Mouse (Mus musculus): Measurements from ENCODE around the gene Zap70. TPM values are rescaled to one million over a fixed set of nuclear protein-coding genes. Genes with fewer than 3 reads are reported as not detected.

Gene Zap70
- total RNA-seq, 2 experiments from 2014 or later, result 3.2 to 3.4 TPM

DNA sequence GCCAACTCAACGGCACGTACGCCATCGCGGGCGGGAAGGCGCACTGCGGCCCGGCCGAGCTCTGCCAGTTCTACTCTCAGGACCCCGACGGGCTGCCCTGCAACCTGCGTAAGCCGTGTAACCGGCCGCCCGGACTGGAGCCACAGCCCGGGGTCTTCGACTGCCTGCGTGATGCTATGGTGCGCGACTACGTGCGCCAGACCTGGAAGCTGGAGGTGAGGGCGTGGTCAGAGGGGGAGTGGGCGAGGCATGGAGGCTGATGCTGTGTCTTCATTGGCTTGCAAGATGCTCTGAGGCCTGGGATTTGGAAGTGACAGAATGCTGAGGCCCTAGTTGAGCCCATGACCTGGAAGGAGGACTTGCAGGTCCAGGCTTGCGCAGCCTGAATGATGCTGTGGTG is 9.4 kb downstream of the Zap70 start:
- no peak for DNase-seq (ENCODE audit: extremely low spot score in 1 of 2, low spot score in 1 of 2)

DNA sequence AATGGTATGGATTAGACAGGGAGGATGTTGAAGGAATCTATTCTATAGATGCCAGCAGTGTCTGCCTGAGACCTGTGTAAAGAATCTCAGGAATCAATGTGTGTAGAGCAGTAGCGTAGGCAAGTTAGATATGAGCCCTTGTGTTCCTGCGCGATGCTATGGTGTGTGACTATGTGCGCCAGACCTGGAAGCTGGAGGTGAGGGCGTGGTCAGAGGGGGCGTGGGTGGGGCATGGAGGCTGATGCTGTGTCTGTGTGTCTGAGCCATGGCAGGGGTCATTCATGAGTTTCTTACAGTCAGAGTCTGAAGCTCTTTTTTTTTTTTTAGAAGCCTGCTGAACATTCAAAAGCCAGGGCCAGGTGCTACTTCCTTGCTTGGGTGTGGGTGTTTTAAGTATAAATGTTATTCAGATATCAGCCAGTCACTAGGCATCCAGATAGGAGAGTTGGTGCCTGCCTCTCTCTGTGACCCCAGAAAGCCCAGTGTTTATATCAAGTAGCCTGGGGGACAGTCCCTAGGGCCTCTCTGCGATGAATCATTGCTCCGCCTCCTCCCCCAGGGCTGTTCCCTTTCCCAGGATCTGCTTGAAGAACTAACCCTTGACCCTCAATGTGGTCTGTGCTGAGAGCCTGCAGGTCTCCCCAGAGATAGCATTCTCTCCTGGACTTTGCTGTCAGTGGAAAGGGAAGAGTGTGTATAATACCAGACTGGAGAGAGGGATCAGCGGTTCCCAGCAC is 10.8 kb downstream of the Zap70 start:
- DNase-seq (ENCODE audit: extremely low spot score in 1 of 2, low spot score in 1 of 2), result no peak

DNA sequence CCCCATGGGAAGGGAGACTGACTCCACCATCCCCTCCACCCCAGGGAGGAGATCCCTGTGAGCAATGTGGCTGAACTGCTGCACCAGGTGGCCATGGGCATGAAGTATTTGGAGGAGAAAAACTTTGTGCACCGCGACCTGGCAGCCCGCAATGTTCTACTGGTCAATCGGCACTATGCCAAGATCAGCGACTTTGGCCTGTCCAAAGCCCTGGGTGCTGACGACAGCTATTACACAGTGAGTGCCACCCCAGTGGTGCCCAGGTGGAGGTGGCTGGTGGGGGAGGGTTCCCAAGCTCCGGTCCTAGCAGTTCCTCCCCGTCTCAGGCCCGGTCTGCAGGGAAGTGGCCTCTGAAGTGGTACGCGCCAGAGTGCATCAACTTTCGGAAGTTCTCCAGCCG is 19.2 kb downstream of the Zap70 start:
- DNase-seq (ENCODE audit: extremely low spot score in 1 of 2, low spot score in 1 of 2), result no peak

DNA sequence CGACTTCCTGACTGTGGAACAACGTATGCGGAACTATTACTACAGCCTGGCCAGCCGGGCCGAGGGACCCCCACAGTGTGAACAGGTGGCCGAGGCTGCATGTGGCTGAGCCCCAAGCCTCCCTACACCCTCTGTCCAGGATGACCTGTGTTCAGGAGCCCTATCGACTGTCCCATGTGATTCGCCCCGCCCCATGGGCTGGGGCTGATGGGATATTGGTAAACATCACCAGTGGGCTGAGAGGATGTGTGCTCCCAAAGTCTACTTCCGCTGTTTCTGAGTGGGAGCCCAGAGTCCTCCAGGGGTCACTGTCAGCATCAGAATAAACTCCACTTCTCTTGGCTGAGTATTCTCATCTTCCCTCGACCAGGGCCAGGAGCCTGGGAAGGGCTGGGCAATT is 20.9 kb downstream of the Zap70 start:
- no peak for DNase-seq (ENCODE audit: extremely low spot score in 1 of 2, low spot score in 1 of 2)

DNA sequence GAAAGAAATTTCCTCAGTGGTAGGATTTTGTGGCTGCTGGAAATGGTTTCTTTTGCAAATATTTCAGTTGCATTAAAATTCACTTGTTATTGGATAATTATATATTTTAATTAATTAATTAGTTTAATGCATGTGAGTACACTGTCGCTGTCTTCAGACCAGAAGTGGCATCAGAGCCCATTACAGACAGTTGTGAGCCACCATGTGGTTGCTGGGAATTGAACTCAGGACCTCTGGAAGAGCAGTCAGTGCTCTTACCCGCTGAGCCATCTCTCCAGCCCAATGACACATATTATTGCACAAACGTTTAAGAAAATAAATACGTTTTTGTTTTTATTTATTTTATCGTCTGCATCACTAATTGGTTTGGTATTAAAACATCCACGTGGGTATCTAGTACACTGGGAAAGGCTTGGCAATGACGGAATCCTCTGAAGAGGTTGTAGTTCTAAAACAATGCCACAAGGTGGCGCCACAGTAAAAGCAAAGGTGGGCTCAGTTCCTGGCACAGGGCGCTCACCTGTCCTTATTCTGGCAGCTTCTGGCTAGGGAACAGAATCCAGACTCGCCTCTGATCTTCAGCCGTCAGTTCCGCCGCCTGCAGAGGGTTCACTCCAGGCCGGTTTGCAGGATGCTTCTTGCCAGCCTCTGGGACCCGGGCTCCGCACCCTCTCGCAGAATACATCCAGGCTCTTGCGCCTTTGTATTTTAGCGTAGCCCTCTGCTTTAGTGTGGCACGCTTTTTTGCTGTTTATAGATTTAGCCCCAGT is 23.0 kb downstream of the Zap70 start:
- DNase-seq (ENCODE audit: extremely low spot score in 1 of 2, low spot score in 1 of 2), result peak; percentile 70 to 88

DNA sequence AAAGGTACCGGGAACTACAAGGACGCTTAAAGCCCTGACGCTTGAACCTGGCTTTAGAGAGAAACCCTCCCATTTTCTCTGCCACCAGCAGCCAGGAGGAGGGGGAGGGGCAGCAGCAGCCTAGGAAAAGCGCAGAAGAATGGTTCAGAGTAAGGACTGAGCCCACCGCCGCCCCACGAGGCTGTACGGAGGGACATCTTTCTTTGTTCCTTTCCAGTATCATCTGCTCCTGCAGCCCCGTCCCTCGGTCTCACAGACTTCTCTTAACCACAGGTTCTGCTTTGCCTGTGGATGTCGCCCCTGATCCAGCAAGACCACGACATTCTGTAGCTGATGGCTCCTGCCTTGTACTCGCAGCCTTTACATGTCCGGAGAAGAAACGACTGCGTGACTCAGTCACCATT is 23.6 kb downstream of the Zap70 start:
- peak; percentile 44 to 48 for DNase-seq (ENCODE audit: extremely low spot score in 1 of 2, low spot score in 1 of 2)

DNA sequence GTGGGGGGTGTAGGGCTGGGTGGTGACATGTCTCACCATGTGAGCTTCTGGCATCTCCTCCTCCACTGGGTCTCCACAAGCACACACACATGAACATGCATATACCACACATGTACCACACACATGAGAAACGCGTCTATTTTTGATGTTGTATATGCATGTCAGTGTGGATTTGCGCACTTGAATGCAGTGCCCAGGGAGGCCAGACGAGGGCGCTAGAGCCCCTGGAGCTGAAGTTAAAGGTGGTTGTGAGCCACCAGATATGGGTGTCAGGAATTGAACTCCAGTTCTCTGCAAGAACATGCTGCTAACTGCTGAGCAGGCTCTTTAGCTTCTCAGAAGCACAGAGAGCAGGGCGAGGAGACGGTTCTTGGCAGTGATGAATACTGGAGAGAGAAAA is 24.8 kb downstream of the Zap70 start:
- DNase-seq (ENCODE audit: extremely low spot score in 1 of 2, low spot score in 1 of 2), result no peak

DNA sequence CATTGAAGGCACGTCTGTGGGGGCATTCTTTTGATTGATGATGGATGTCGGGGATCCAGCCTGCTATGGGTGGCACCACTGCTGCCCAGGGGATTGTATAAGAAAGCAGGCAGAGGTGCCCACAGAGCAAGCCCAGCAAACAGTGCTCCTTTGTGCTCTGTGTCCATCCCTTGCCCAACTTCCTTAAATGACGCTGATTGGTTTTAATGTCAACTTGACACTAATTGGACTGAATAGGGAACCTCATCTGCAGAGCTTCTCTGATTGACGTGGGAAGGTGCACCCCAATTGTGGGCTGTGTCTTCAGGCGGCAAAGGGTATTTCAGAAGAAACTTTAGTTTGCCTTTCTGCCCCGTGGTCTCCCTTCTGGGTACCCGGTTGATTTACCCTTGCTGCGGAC is 27.8 kb downstream of the Zap70 start:
- no peak for DNase-seq (ENCODE audit: extremely low spot score in 1 of 2, low spot score in 1 of 2)

DNA sequence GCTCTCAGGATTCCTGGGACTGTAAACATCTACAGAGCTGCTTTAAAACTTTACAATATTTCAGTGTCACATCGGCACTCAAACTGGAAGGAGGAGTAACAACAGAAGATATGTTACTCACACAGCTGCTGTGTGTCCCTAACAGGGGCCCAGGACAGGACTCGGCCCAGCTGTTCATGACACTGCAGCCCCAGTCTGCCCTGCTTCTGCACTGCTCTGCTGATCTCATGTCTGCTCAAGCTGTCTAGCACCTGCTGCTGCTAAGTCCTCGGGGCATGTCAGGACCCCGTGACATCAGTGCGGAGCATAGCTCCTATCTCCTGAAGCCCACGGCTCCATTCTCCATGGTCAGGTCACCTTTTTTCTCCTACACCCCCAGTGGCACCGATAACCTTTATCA is 35.1 kb downstream of the Zap70 start:
- no peak for DNase-seq (ENCODE audit: extremely low spot score in 1 of 2, low spot score in 1 of 2)

DNA sequence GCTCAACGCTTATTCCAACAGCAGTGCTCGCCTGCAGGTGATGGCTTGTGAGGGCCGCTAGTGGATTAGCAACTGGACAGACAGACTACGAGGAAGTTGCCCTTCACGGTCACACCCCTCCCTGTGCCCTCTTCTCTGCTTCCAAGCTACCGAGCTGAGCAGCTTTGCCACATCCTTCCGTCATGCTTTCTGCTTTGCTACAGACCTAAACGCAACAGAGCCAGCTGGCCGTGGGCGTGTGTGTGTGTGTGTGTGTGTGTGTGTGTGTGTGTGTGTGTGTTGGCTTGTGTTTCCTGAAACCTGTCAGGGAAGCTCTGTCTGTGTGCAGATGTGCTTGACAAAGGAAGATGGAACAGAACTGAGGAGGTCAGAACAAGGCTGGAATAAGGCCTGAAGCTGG is 35.9 kb downstream of the Zap70 start:
- DNase-seq (ENCODE audit: extremely low spot score in 1 of 2, low spot score in 1 of 2), result peak; percentile 47 to 50

DNA sequence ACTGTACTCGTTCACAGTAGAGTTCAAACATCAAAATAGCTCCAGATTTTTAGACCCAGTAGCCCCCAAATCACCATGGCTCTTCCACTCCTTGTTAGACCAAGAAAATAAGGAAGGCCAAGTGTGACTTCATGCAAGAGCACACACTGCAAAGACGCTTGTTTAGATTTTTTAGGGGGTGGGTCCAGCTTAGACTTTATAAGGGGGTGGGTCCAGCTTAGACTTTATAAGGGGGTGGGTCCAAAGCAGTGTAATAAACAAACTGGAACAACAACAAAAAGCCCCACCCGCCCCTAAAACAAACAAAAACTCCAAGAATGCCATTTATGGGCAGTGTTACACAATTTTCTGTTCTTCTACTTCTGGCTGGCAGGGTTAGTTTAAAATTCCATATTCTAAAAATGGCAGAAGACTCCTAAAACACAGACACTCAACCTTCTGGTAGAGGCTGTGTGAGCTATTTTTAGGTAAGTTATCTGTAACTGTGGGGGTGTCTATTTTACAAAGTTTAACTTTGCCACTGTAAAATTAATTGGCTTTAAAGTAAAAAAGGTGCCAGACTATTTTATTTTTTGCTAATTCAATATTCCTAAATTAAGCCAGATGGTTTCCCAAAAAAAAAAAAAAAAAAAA is 38.9 kb downstream of the Zap70 start:
- DNase-seq (ENCODE audit: extremely low spot score in 1 of 2, low spot score in 1 of 2), result no peak

DNA sequence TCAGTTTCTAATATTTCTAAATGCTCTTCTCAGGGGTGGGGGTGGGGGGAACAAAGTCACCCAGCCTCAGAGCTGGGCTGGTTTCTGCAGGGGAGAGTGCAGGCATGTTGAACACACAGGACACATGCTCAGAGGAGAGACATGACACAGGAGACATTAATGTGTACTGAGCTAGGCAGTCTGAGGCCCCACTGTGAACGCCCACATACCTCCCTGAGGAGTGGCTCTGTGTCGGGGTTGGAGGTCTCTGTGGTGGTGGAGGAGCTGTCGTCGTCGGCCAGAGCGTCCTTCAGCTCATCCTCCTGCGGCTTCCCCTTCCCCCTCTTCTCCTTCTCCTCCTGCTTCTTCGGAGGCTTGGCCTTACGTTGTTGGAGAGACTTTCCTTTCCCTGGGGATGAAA is 42.7 kb downstream of the Zap70 start:
- DNase-seq (ENCODE audit: extremely low spot score in 1 of 2, low spot score in 1 of 2), result no peak

DNA sequence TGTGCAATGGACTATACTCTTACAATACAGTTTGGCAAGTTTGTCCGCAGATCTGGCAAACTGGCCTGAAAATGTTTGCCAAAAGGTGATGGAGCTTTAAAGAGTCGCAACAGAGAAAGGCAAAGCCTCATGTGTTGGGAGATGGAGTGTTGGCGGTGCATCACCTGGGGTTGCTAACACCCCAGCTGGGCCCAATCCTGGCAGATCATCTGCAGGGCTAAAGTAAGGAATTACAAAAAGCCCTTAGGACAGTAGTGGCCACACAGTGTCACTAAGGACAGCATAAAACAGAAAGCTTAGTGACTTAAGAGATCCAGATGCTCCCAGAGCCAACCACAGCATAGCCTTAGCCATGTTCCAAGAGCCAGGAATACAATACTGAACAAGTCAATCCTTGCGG is 43.2 kb downstream of the Zap70 start:
- DNase-seq (ENCODE audit: extremely low spot score in 1 of 2, low spot score in 1 of 2), result no peak

DNA sequence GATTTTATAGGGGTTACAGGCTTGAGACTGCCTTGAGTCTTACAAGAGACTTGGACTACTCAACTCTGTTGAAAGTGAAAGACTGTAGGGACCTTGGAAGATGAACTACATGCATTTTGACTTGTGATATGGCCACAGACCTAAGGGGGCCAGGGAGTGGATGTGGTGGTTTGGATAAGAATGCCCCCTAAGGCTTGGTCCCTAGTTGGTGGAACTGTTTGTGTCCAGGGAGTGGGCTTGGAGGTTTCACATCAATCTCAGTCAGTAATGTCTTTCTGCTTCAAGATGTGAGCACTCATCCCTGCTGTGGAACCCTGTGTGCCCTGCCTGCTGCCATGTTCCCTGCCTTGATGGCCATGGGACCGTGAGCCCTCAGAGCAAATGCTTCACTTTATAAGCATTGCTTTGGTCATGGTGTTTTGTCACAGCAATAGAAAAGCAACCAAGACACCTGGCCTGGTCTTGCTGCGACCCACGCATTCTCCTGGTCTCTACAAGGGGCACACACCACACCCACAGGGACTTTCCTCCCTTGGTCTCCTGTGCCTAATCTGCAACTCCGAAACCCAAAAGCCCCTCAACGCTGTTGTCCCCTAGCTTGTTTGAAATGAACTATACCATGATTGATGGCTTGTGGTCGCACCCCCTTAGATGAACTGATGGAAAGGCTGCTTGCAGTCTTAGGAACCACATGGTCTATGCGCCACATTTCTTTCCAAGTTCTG is 44.7 kb downstream of the Zap70 start:
- DNase-seq (ENCODE audit: extremely low spot score in 1 of 2, low spot score in 1 of 2), result no peak

DNA sequence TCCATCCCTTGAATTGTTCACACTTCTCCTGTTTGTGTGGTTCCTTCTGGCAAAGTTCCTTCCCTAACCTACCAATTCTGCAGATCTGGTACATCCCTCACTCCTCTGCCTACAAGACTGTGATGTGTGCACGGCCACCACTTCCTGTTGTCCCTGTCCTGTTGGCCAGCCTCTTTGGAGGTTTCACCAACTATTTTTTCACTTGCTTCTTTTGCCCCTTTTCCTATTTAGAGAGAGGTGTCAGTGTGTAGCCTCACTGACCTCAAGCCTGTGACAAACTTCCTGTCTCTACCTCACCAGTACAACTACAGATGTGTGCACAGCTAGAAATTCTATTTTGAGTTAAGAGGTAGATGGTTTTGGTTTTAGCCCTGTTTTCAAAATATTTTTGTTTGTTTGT is 45.5 kb downstream of the Zap70 start:
- DNase-seq (ENCODE audit: extremely low spot score in 1 of 2, low spot score in 1 of 2), result no peak

DNA sequence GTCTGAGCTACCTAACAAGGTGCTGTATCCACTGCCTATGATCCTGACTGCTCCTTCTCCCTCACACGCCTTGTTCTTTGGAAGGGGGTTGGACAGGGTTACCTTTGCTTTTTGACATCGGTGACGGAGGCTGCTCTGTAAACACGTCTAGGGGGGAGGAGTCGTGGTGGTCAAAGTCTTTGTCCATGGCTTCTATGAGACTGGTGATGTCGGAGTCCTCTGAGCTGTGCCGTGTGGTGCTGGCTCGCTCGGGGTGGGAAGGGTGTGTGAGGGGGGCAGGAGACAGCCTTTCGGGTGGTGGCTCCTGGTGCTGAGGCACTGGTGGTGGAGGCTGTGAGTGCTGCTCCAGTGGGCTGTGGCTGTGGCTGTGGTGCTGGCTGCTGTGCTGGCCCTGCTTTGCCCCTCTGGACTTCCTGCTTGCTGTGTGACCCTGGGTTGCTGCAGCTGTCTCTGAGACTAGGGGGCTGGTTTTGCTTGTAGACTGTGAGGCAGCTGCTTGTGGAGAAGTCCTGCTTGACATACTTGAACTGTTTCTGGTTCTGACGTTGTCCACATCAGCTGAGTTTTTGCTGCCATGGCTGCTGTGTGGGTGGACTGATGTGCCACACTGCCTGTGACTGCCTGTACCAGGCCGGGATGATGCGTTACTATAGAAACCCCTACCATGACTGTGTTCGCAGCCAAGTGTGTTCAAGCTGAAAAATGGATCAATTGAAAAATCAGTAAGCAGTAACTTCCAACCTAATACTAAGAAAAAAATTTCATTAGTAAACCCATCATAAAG is 46.4 kb downstream of the Zap70 start:
- DNase-seq (ENCODE audit: extremely low spot score in 1 of 2, low spot score in 1 of 2), result no peak

DNA sequence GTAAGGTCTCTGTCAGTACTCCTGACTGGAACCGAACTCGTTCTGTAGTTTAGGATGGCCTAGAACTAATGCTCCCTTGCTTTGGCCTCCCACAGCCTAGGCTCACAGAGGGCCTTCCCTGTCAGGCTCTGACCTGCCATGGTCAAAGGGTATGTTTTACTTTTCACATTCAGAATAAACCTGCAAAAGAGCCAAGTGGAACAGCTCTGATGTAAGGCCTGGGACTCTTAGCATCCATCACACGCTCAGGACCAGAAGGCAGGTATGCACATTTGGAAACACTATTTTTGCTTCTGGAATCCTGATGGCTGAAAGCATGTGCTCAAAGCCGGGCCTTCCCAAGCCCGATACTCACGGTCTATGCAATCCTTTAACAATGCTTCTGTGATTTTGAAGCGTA is 50.2 kb downstream of the Zap70 start:
- DNase-seq (ENCODE audit: extremely low spot score in 1 of 2, low spot score in 1 of 2), result no peak

DNA sequence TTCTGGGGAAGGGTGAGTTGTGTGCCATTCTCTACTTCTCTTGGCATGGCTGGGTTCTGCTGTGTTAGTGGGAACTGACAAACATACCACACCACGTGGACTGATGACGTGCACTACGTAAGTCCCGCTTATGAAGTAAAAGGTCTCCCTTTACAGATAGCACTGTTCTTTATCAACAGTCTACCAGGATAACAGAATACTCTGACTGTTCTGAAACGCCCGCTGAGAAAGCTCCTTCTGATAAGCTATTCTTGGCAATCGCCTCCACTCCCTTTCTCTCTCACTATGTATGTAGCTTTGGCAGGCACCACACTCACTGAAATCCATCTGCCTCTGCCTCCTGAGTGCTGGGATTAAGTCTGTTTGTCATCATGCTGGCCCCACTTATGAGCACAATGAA is 51.8 kb downstream of the Zap70 start:
- DNase-seq (ENCODE audit: extremely low spot score in 1 of 2, low spot score in 1 of 2), result no peak

DNA sequence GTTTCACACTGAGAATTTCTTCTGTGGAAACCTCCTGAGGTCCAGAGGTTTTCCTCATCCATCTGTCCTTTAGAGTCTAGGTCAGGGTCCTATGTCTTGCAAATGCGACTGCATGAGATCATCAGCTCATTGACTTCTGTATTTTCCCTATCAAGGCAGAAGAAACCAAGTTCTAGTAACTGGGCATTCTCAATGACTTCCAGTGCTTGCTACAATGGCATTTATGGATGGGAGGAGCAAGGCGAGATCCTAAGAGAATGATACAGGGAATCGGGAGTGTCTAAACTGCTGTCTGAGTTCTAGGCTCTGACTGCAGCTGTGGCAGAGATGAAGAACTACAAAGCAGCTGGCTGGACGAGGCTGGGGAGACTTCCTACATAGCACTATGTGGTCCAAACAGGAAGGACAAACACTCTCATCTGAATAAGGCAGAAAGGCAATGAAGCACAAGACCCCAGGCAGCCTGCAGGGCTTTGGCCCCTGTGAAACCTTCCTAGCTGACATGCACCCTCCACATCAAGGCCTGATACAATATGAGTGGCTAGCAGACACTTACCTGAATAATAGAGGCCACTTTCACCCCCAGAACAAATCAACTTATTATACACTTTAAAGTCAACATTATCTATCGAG is 52.8 kb downstream of the Zap70 start:
- DNase-seq (ENCODE audit: extremely low spot score in 1 of 2, low spot score in 1 of 2), result no peak

DNA sequence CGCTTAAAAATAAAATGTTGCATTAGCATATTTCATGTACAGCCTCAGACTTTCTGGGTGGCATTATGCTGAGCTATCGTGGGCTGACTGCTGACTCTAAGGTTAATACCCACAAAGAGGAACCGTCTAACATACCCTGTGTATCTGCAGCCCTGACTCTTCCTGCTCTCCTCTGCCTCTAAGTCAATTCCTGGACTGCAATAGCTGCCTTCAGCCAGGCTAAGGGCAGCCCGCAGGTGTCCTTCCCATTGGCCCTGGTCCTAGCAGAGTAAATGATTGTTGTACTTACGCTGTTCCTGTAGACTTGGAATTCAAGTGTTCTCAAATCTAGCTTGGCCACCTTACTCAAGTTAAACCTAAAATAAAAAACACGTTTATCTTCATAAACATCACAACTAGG is 53.6 kb downstream of the Zap70 start:
- DNase-seq (ENCODE audit: extremely low spot score in 1 of 2, low spot score in 1 of 2), result no peak
